Mouse (Mus musculus) heart, embryonic 14.5 days (tissue): ENCODE measurements at regions not wholly inside any gene's neighbourhood (a gene's known extent, or its start where the extent isn't known, plus 50 kb on each side); places are given as distances from the start of the nearest gene placed in this dataset.
A peak's percentile ranks its signal among the peaks of the same experiment; 100 is the strongest.

Experiments used
- ATAC-seq: fragments of 200-750 bp; cut with Nextera tagmentation; 2 replicates; pipeline ENCODE4 v1.8.0; 2017; ENCODE audit warnings: low read depth, moderate TSS enrichment; ENCODE audit not compliant: insufficient number of reproducible peaks, insufficient read depth, low FRiP score
- H3K27ac ChIP-seq, 2 experiments: fragments of 200-500 bp in 1 of 2; fragments of 300-500 bp in 1 of 2; sonication (generic) in 1 of 2; replicated peaks in 1 of 2; 2 replicates each; pipeline ENCODE4 v1.5.1; 2012 to 2014; ENCODE audit warnings: low read depth in 2 of 2, low read length in 2 of 2, control low read depth in 1 of 2, mild to moderate bottlenecking in 1 of 2, mixed read lengths in 1 of 2; ENCODE audit not compliant: control insufficient read depth in 1 of 2, insufficient read depth in 1 of 2
- H3K27me3 ChIP-seq: fragments of 300-500 bp; sonication (generic); 2 replicates; pipeline ENCODE4 v1.6.1; 2014; ENCODE audit warnings: mild to moderate bottlenecking, low read length, control low read depth; ENCODE audit not compliant: control insufficient read depth, insufficient read depth
- H3K36me3 ChIP-seq: fragments of 300-500 bp; sonication (generic); 2 replicates; pipeline ENCODE4 v1.6.1; 2014; ENCODE audit warnings: mild to moderate bottlenecking, control low read depth, low read length, mixed read lengths; ENCODE audit not compliant: control insufficient read depth, insufficient read depth
- H3K4me1 ChIP-seq, 2 experiments: fragments of 200-500 bp in 1 of 2; fragments of 300-500 bp in 1 of 2; sonication (generic) in 1 of 2; 2 replicates each; pipeline ENCODE4 v1.6.1; 2012 to 2014; ENCODE audit warnings: low read length in 2 of 2, control low read depth in 1 of 2, mixed read lengths in 1 of 2; ENCODE audit not compliant: control insufficient read depth in 2 of 2, insufficient read depth in 2 of 2
- H3K4me2 ChIP-seq: fragments of 300-500 bp; sonication (generic); 2 replicates; pipeline ENCODE4 v1.6.1; 2014; ENCODE audit warnings: mild to moderate bottlenecking, low read length
- H3K4me3 ChIP-seq, 2 experiments: fragments of 200-500 bp in 1 of 2; fragments of 300-500 bp in 1 of 2; sonication (generic) in 1 of 2; 2 replicates each; pipeline ENCODE4 v1.5.1; 2012 to 2014; ENCODE audit warnings: low read length in 2 of 2, mild to moderate bottlenecking in 2 of 2, control low read depth in 1 of 2, low read depth in 1 of 2, moderate library complexity in 1 of 2; ENCODE audit not compliant: control insufficient read depth in 1 of 2, insufficient read depth in 1 of 2
- H3K9ac ChIP-seq: fragments of 300-500 bp; sonication (generic); 2 replicates; pipeline ENCODE4 v1.6.1; 2014; ENCODE audit warnings: mild to moderate bottlenecking, low read length
- H3K9me3 ChIP-seq: fragments of 300-500 bp; sonication (generic); 2 replicates; pipeline ENCODE4 v1.6.1; 2016; ENCODE audit warnings: low read length, control low read depth; ENCODE audit not compliant: control insufficient read depth
- WGBS: fragments of 180-500 bp; shearing (Covaris S2); extraction: QIAGEN DNeasy Blood & Tissue Kit; methylation state at CpG from one replicate; pipeline ENCODE4 v1.1.7; 2014; 5-methylcytosine and 5-hydroxymethylcytosine counted together

DNA sequence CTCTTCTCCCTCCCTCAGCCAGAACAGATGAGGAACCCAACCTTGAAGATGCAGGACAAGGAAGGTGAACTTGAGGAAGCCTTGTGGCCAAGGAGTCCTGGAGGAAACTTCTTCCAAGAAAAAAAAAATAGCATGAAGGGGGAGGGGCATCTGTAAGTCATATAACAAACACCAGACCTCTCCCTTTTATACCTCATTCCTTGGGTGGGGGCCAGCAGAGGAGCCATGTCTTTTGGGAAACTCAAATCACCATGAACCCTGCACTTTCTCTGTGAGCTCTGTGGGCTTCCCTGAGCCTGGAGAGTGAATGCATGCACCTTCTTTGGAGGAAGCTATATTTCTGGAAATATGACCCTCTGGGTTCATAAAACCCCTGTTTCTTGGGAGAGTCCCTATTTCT is 90.0 kb upstream of the Pkdcc start:
- peaks cover 52 to 64% of the 10 kb centered on the region in 2 experiments for H3K4me1 ChIP-seq
- H3K36me3 ChIP-seq: no peaks in the 10 kb centered on the region

DNA sequence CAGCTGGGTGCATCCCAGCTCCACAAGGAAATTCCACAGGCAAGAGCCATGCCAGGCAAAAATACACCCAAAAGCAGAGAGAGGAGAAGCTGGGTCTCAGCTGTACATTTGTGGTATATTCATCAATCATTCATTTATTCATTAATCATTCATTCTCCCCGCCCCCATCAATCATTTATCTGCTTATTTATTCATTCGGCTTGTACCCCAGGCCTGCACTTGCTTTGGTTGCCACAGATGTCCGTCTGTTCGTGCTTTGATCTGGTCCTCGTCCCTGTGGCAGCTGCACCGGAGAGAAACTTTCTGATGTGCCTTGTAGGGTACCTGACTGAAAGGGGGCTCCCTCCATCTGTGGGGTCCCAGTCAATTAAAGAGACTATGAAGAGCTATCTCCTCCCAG is 87.2 kb upstream of the Pkdcc start:
- no peak overlapping the region for H3K4me2 ChIP-seq
- no peak overlapping the region for H3K9ac ChIP-seq
- no peaks in the 10 kb centered on the region for H3K27me3 ChIP-seq
- 88% methylated on average over 6 of the region's 6 CpGs for WGBS
- H3K27ac ChIP-seq: no peak overlapping the region
- H3K9me3 ChIP-seq: no peaks in the 10 kb centered on the region
- no peak for ATAC-seq
- H3K4me3 ChIP-seq: no peak overlapping the region
- H3K4me1 ChIP-seq: peaks cover 37 to 45% of the 10 kb centered on the region in 2 experiments
- H3K36me3 ChIP-seq: no peaks in the 10 kb centered on the region

More for the DNA sequence above, 90.0 kb upstream of the Pkdcc start:
- H3K27me3 ChIP-seq: no peaks in the 10 kb centered on the region
- no peak overlapping the region for H3K9ac ChIP-seq
- no peak for ATAC-seq
- H3K4me2 ChIP-seq: no peak overlapping the region
- H3K9me3 ChIP-seq: no peaks in the 10 kb centered on the region
- peak overlapping the region; percentile 9 to 87; a peak in 3 of 4 replicates for H3K27ac ChIP-seq
- no peak overlapping the region for H3K4me3 ChIP-seq

DNA sequence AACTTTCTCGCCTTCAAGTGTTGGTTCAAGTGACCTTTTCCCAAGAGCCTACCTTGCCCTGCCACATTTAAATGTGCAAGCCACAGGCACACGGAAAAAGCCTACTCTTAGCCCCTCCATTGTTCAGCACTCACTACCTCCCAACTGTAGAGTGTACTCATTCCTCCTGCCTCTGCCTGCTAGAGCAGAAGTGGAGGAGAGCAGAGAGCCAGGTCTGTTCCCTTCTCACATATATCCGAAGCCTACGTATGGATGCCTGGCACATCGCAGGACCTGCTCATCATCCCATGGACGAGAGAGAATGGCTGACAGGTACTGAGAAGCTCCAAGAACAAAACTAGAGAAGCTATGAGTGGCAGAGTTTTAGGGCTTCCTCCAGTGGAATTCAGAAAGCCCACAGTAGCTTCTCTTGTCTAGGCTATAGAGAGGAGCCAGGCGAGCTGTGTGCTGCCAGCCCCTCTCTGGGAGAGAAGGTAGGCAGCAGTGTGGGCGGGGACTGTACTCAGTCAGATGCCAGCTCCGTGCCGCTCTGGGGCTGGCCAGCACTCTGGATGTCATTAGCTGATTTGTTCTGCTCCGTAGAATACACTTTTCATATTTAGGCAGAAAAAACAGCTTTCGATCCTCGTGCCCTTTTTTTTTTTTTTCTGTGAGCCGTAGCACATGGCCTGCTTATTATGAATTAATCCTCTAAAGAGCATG is 86.1 kb upstream of the Pkdcc start:
- Histone ChIP-seq H3K36me3 (no peaks in the 10 kb centered on the region), H3K9me3 (no peaks in the 10 kb centered on the region), H3K4me2 (no peak overlapping the region), H3K4me1 (peaks cover 31 to 35% of the 10 kb centered on the region in 2 experiments), H3K27me3 (no peaks in the 10 kb centered on the region), H3K4me3 (no peak overlapping the region), H3K9ac (no peak overlapping the region), H3K27ac (no peak overlapping the region)
- 71% methylated on average over 14 of the region's 14 CpGs for WGBS
- no peak for ATAC-seq

DNA sequence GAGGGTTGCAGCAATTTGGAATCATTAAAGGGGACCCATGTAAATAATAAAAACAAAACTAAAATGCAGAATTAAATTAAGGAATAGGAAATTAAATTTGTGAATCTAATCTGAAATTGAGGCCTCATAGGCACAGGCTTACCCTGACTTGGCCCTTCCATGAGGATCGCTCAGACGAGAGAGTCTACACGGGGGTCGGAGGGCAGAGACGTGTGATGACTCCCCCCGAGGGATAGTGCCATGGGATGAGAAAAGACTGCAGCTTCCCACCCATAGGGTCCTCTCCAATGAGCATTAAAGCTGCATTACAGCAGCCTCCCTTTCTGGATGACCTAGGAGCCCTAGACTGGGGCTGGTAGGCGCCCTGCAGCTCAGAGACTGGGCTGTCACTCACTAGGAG is 85.4 kb upstream of the Pkdcc start:
- H3K4me1 ChIP-seq: peaks cover 24 to 28% of the 10 kb centered on the region in 2 experiments
- H3K9ac ChIP-seq: no peak overlapping the region
- no peak overlapping the region for H3K4me2 ChIP-seq
- ATAC-seq: no peak
- WGBS: 82% methylated on average over 7 of the region's 7 CpGs
- no peak overlapping the region for H3K4me3 ChIP-seq
- H3K36me3 ChIP-seq: no peaks in the 10 kb centered on the region
- no peak overlapping the region for H3K27ac ChIP-seq
- H3K27me3 ChIP-seq: no peaks in the 10 kb centered on the region
- no peaks in the 10 kb centered on the region for H3K9me3 ChIP-seq

DNA sequence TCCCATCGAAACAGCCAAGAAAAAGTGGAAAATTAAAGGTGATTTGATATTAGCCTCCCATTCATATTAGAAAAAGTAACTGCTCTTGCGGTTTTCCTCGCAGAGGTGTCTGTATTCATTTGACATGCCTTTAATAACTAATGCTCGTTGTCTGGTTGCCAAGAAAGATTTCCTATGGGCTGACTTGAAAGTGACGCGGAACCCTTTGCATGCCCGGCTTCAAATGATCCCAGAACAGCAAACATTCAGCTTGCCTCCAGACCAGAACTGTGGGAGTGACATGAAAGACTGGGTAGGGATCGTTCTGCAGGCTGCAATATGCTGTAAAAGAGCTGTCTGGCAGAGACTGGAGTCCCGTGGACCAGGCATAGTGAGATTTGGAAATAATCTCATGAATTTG is 81.9 kb upstream of the Pkdcc start:
- ATAC-seq: no peak
- Histone ChIP-seq H3K9ac (no peak overlapping the region), H3K27ac (no peak overlapping the region), H3K9me3 (no peaks in the 10 kb centered on the region), H3K27me3 (no peaks in the 10 kb centered on the region), H3K36me3 (no peaks in the 10 kb centered on the region), H3K4me3 (no peak overlapping the region), H3K4me1 (peaks cover 10 to 20% of the 10 kb centered on the region in 2 experiments; a peak in 3 of 4 replicates), H3K4me2 (no peak overlapping the region)
- 82% methylated on average over 9 of the region's 9 CpGs for WGBS

DNA sequence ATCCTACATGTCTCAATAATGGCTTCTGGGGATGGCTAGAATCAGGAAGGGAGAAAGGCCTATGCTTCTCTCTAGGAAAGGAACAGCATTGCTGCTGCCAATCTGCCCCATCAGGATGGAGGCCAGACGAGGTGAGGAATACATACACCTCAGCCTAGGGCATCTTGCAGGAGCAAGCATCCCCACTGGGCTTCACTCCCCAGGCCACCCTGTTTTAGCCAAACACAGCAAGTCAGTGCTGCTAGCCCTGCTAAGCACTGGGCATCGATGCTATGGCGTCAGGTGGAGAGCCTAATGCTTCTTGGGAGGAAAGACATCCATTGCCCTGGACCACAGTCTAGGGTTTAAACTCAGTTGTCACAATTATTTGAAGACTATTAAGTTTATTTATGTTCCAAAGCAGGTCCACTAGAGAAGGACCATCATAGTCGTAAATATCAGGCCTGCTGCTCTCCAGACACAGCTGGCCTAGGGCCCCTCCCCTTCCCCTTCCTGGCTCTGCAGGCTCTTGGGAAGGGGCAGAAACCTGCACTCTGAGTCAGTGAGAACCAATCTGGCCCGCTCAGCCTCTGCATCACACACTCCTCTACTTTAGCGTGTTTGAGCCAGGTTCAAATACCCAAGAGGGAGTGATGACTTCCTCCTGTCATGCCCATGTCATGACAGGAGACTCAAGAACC is 79.5 kb upstream of the Pkdcc start:
- WGBS: 73% methylated on average over 6 of the region's 6 CpGs
- no peak for ATAC-seq
- H3K4me2 ChIP-seq: no peak overlapping the region
- H3K36me3 ChIP-seq: no peaks in the 10 kb centered on the region
- no peaks in the 10 kb centered on the region for H3K9me3 ChIP-seq
- H3K27me3 ChIP-seq: no peaks in the 10 kb centered on the region
- H3K4me1 ChIP-seq: peaks cover 0 to 7% of the 10 kb centered on the region in 2 experiments; a peak in 1 of 4 replicates
- no peak overlapping the region for H3K4me3 ChIP-seq
- H3K27ac ChIP-seq: no peak overlapping the region
- H3K9ac ChIP-seq: no peak overlapping the region

DNA sequence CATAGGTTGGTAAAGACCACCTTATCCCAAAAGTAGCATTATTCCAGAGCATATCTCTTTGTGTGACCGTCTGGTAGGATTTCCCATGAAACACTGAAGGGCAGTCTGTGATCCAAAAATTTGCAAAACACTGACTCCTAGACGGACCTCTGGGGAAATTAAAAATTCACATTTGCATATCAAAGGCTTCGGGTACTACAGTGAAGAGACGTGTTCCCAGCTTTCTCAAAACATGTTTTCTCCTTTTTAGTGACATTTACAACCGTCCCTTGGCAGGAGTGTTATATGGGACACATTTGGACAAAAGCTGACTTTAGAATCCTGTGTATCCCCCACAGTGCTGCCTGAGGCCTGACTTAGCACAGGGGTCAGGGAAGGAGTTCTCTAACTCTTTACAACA is 78.8 kb upstream of the Pkdcc start:
- Histone ChIP-seq H3K9me3 (no peaks in the 10 kb centered on the region), H3K9ac (no peak overlapping the region), H3K36me3 (no peaks in the 10 kb centered on the region), H3K4me1 (peaks cover 0 to 7% of the 10 kb centered on the region in 2 experiments; a peak in 1 of 4 replicates), H3K27me3 (no peaks in the 10 kb centered on the region), H3K27ac (no peak overlapping the region), H3K4me3 (no peak overlapping the region), H3K4me2 (no peak overlapping the region)
- 82% methylated on average over 5 of the region's 5 CpGs for WGBS
- no peak for ATAC-seq
